Mouse (Mus musculus) small intestine, adult 2 months (tissue): ENCODE results near the gene Fcgrt. TPM values are rescaled to one million over a fixed set of nuclear protein-coding genes. Genes with fewer than 3 reads are reported as not detected.

ENCODE experiments used
- H3K27ac ChIP-seq: fragments of 200-500 bp; 2 replicates; pipeline ENCODE4 v1.5.1; 2012; ENCODE audit warnings: low read depth, low read length, control low read depth, inconsistent platforms; ENCODE audit not compliant: insufficient read depth
- H3K27me3 ChIP-seq: fragments of 200-500 bp; 2 replicates; pipeline ENCODE4 v1.6.1; 2012; ENCODE audit warnings: mild to moderate bottlenecking, moderate library complexity, low read length, inconsistent platforms; ENCODE audit not compliant: control insufficient read depth, insufficient read depth
- H3K36me3 ChIP-seq: fragments of 200-500 bp; 2 replicates; pipeline ENCODE4 v1.6.1; 2012; ENCODE audit warnings: mild to moderate bottlenecking, low read length, control low read depth, inconsistent platforms; ENCODE audit not compliant: control insufficient read depth, insufficient read depth
- H3K4me1 ChIP-seq: fragments of 200-500 bp; 2 replicates; pipeline ENCODE4 v1.6.1; 2012; ENCODE audit warnings: low read length, inconsistent platforms, mixed read lengths; ENCODE audit not compliant: control insufficient read depth, insufficient read depth, insufficient read length
- H3K4me3 ChIP-seq: fragments of 200-500 bp; 2 replicates; pipeline ENCODE4 v1.5.1; 2012; ENCODE audit warnings: low read depth, mild to moderate bottlenecking, control low read depth, inconsistent platforms, low read length, moderate library complexity
- CTCF ChIP-seq: fragments of 200-500 bp; IDR thresholded peaks from 2 replicates; pipeline ENCODE4 v1.5.1; 2012; ENCODE audit warnings: low read depth, mild to moderate bottlenecking, control low read depth, inconsistent platforms, low read length, moderate library complexity, mixed read lengths; ENCODE audit not compliant: insufficient replicate concordance, insufficient read length; ENCODE audit errors: extremely low read depth
- POLR2A ChIP-seq: fragments of 200-500 bp; IDR thresholded peaks from 2 replicates; pipeline ENCODE4 v1.6.1; 2012; ENCODE audit warnings: low read depth, mild to moderate bottlenecking, control low read depth, inconsistent platforms, low read length, moderate library complexity
- WGBS: fragments of 180-500 bp; shearing (Covaris S2); methylation state at CpG from one replicate; pipeline ENCODE4 v1.1.7; 2018; 5-methylcytosine and 5-hydroxymethylcytosine counted together
- polyA plus RNA-seq: library from polyadenylated mRNA; depleted of rRNA; stranded (reverse); fragments of >200 nt; gene quantifications from 2 replicates; pipeline ENCODE4 v1.2.3, GENCODE M21; 2012

The Fcgrt gene
- polyA plus RNA-seq, 1 experiment, result 78.3 TPM

DNA sequence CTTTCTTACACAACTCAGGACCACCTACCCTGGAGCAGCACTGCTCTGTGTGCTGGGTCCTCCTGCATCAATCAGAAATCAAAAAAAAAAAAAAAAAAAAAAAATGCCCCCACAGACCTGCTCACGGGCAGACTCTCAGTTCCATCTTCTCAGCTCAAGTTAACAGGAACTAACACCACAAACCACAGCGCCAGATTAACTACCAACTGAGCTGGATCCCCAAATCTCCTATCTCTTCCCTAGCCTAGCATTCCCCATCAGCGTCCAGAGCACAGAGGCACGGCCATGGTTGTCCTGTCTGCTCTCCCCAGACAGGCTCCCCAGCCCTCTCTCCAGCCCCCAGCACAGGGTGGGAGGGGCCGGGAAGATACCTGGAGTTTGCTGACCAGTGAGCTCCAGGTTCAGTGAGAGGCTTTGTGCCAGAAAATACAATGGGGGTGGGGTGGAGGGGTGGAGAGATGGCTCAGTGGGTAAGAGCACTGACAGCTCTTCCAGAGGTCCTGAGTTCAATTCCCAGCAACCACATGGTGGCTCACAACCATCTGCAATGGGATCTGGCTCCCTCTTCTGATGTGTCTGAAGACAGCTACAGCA lies 3.5 kb upstream of the Fcgrt start:
- 85% methylated on average over 5 of the region's 5 CpGs for WGBS
- H3K4me3 ChIP-seq, result no peak overlapping the region
- TF ChIP-seq CTCF, result no peak
- TF ChIP-seq POLR2A, result no peak
- no peak overlapping the region for H3K27ac ChIP-seq
- H3K27me3 ChIP-seq, result no peaks in the 10 kb centered on the region
- H3K4me1 ChIP-seq, result peaks cover 28% of the 10 kb centered on the region
- no peaks in the 10 kb centered on the region for H3K36me3 ChIP-seq

DNA sequence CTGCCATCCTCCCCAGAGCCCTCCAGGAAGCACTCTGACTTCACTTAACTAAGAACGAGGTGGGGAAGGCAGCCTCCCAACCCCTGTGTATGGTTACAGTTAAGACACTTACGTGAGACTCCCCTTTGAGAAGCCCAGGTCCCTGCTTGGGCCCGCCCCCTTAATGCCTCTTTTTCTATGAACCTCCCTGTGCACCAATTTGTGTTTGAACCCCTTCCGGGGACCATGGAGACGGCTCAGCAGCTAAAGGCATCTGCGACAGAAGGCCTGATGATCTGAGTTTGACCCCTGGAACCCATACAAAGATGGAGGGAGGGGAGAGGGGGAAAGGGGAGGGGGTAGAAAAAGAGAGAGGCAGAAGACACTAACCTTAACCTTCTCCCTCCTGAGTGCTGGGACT lies 2.8 kb upstream of the Fcgrt start:
- H3K4me1 ChIP-seq, result peaks cover 31% of the 10 kb centered on the region
- WGBS, result 86% methylated on average over 6 of the region's 6 CpGs
- peak overlapping the region; percentile 99; the same call in 1 of the 2 replicates for H3K27ac ChIP-seq
- H3K4me3 ChIP-seq, result no peak overlapping the region
- 0 out of 2 replicates have a peak, but pooled peaks cover 2% of the 10 kb centered on the region for H3K36me3 ChIP-seq
- H3K27me3 ChIP-seq, result no peaks in the 10 kb centered on the region
- TF ChIP-seq POLR2A, result no peak
- TF ChIP-seq CTCF, result no peak

DNA sequence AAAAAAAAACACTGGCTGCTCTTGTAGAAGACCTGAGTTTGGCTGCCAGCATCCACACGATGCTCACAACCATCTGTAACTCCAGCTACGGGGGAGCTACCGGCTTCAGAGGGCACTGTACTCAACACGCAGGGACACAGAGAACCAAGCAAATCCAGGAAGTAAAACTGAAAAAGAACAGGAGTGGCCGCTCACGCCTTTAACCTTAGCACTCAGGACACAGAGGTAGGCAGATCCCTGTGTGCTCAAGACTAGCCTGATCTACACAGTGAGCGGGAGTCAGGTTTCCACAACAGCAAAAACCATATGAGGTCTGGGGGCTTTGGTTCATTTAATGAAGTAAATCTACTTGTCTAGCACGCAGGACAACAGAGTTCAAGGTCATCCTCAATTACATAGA lies 1.8 kb upstream of the Fcgrt start:
- WGBS, result 32% methylated on average over 8 of the region's 8 CpGs

DNA sequence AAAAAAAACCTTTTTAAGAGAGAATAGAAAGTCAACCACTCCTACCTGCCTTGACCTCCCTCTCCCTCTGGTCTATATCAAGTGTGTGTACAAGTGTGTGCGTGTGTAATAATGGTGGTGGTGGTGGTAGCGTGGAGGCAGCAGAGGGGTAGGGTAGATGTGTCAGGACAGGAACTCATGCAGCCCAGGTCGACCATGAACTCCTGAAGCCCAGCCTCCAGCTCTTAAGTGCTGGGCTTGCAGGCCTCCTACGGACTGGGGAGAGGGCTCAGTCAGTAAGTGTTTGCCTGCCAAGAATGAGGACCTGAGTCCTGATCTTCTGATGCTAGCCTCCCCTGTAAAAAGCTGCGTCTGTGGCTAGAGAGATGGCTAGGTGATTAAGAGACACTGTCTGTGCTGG lies 1.3 kb upstream of the Fcgrt start:
- Histone ChIP-seq H3K27ac (peak overlapping the region; percentile 99), H3K27me3 (no peaks in the 10 kb centered on the region), H3K4me3 (no peak overlapping the region), H3K36me3 (0 out of 2 replicates have a peak, but pooled peaks cover 2% of the 10 kb centered on the region), H3K4me1 (peaks cover 31% of the 10 kb centered on the region)
- TF ChIP-seq POLR2A, result no peak
- TF ChIP-seq CTCF, result no peak
- 80% methylated on average over 5 of the region's 5 CpGs for whole genome bisulfite sequencing

More for the DNA sequence above, 1.8 kb upstream of the Fcgrt start:
- 0 out of 2 replicates have a peak, but pooled peaks cover 2% of the 10 kb centered on the region for H3K36me3 ChIP-seq
- peak overlapping the region; percentile 99 for H3K27ac ChIP-seq
- H3K4me1 ChIP-seq, result peaks cover 31% of the 10 kb centered on the region
- TF ChIP-seq POLR2A, result peak; percentile 19; the same call in 1 of the 2 replicates
- TF ChIP-seq CTCF, result no peak
- no peaks in the 10 kb centered on the region for H3K27me3 ChIP-seq
- no peak overlapping the region for H3K4me3 ChIP-seq

DNA sequence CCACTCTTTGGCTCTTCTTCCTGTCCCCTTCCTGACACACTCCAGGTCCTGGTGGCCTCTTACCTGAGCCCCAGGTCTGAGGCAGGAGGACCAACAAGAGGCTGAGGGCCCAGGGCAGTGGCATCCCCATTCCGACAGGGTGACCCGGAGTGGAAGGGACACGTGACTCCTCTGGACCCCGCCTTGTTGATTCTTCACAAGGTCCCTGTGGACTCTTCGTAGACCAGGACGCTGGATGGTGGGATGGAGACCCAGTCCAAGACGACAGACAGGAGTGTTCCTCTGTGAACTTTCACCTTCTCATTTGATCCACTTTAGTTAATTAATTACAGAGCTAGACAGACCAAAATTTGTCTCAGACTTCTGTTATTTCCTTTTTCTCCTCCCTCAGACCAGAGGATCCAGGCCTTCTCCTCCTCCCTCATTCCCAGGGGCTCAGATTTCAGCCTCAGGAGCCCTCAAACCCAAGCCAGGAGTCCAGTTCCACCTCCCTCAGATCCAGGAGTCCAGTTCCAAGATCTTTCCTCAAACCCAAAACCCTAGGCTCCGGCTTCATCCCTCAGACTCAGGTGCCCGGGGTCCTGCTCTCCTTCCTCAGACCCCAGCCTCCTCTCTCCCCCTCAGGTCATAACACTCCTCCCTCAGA lies 588 bp downstream of the Fcgrt start:
- TF ChIP-seq POLR2A (no peak), CTCF (no peak)
- Histone ChIP-seq H3K4me1 (peaks cover 31% of the 10 kb centered on the region), H3K4me3 (peak overlapping the region; percentile 64), H3K27ac (peak overlapping the region; percentile 82), H3K27me3 (no peaks in the 10 kb centered on the region), H3K36me3 (0 out of 2 replicates have a peak, but pooled peaks cover 2% of the 10 kb centered on the region)
- 20% methylated on average over 9 of the region's 9 CpGs for WGBS

DNA sequence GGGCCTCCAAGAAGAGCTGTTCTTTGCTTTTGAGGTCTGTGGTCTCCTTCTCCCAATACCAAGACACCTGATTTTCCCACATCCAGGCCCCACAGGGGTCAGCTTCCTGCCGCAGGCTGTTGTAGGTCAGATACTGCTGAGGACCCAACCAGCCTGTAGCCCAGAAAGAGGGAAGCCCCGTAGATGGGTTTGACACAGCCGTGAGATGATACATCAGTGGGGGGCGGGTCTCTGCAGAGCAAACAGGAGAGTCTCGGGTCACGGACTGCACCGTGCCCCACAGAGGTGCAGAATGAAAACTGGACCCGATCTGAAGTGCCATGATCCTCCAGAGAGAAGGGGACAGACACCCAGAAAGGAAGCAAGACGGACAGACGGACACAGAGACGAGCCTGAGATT lies 1.2 kb downstream of the Fcgrt start:
- peak overlapping the region; percentile 82 for H3K27ac ChIP-seq
- no peak for TF ChIP-seq CTCF
- TF ChIP-seq POLR2A, result no peak
- H3K36me3 ChIP-seq, result peaks cover 3% of the 10 kb centered on the region; the same call in 1 of the 2 replicates
- peaks cover 31% of the 10 kb centered on the region for H3K4me1 ChIP-seq
- WGBS, result 49% methylated on average over 11 of the region's 11 CpGs
- H3K27me3 ChIP-seq, result no peaks in the 10 kb centered on the region
- peak overlapping the region; percentile 64 for H3K4me3 ChIP-seq

DNA sequence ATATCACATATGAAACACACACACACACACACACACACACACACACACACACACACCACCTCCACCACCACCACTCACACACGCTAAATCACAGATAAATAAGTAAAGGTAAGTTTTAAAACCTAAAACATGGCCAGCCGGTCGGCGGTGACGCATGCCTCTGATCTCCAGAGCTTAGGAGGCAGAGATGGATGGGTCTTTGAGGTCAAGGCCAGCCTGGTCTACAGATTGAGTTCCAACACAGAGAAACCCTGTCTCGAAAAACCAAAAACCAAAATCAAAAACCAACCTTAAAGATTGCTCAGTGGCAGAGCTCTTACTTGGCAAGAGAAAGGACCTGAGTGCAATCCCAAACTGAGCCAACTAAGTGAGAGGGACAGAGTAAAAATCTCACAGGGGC lies 3.6 kb downstream of the Fcgrt start:
- H3K27me3 ChIP-seq, result no peaks in the 10 kb centered on the region
- no peak overlapping the region for H3K27ac ChIP-seq
- TF ChIP-seq POLR2A (no peak), CTCF (no peak)
- H3K4me1 ChIP-seq, result peaks cover 20% of the 10 kb centered on the region
- WGBS, result 95% methylated on average over 6 of the region's 6 CpGs
- peaks cover 11% of the 10 kb centered on the region; the same call in 1 of the 2 replicates for H3K36me3 ChIP-seq
- no peak overlapping the region for H3K4me3 ChIP-seq
